Mouse (Mus musculus) cortical plate, adult 2 months (tissue): ENCODE data around the gene Slc9a8.

Experiments used
- CTCF ChIP-seq: fragments of 200-500 bp; IDR thresholded peaks from 2 replicates; pipeline ENCODE4 v1.5.1; 2011; ENCODE audit warnings: mild to moderate bottlenecking, control low read depth, low read length; ENCODE audit not compliant: insufficient read depth; ENCODE audit errors: extremely low read depth
- POLR2A ChIP-seq: fragments of 200-500 bp; IDR thresholded peaks from 2 replicates; pipeline ENCODE4 v1.6.1; 2011; ENCODE audit warnings: mild to moderate bottlenecking, low read length, control low read depth; ENCODE audit not compliant: insufficient read depth; ENCODE audit errors: extremely low read depth

DNA sequence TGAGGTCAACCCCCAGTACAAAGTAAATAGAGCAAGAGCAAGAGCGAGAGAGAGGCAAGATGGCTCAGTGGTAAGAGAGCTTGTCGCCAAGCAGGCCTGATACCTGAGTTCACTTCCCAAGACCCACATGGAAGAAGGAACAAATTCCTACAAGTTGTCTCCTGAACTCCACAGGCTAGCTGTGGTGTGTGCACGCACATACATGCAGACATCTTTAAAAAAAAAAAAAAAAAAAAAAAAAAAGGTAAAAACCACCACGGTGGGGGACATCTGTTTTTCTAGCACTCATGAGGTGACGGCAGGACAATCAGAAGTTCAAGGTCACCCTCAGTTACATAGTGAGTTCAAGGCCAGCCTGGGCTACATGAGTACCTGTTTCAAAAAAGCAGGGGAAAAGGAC lies 45.8 kb upstream of the Slc9a8 start:
- no peak for TF ChIP-seq CTCF
- TF ChIP-seq POLR2A, result no peak
